Mouse (Mus musculus): ENCODE measurements around the gene Hivep1. TPM values are rescaled to one million over a fixed set of nuclear protein-coding genes. Genes with fewer than 3 reads are reported as not detected.

Gene Hivep1
- polyA plus RNA-seq, 2 experiments = 1.4 to 2.0 TPM

GRCm38 (mm10) chr13:42112071-42112470 is 60.2 kb downstream of the Hivep1 start:
- H3K36me3 ChIP-seq (replicated peaks; ENCODE audit: control insufficient read depth, insufficient read depth, low read depth) = no peaks in the 10 kb centered on the region
- H3K4me3 ChIP-seq (ENCODE audit: insufficient read depth in 1 of 2, low read depth in 2 of 2, low read length in 2 of 2) = no peak overlapping the region
- TF ChIP-seq EP300 (IDR thresholded peaks at IDR 0.05; ENCODE audit: low read depth) (no peak), CTCF (IDR thresholded peaks at IDR 0.05; ENCODE audit: low read depth) (no peak)
- no peak for DNase-seq (ENCODE audit: low read depth in 3 of 3, low spot score in 3 of 3)
- no peak overlapping the region for H3K9ac ChIP-seq (replicated peaks)
- 69% methylated on average over 6 of the region's 6 CpGs for WGBS (ENCODE audit: insufficient replicate concordance)
- H3K4me2 ChIP-seq (ENCODE audit: low read depth) = no peak overlapping the region
- no peak overlapping the region for H3K27ac ChIP-seq
- H3K9me3 ChIP-seq (ENCODE audit: control insufficient read depth, low read length) = no peaks in the 10 kb centered on the region
- no peaks in the 10 kb centered on the region for H3K27me3 ChIP-seq (ENCODE audit: control insufficient read depth, insufficient read depth, low read length)
- H3K4me1 ChIP-seq (replicated peaks; ENCODE audit: control insufficient read depth in 2 of 2, insufficient read depth in 2 of 2, low read length in 1 of 2) = peaks cover 2 to 7% of the 10 kb centered on the region in 2 experiments; a peak in 2 of 4 replicates
- no peak for ATAC-seq (ENCODE audit: insufficient read depth)

DNA sequence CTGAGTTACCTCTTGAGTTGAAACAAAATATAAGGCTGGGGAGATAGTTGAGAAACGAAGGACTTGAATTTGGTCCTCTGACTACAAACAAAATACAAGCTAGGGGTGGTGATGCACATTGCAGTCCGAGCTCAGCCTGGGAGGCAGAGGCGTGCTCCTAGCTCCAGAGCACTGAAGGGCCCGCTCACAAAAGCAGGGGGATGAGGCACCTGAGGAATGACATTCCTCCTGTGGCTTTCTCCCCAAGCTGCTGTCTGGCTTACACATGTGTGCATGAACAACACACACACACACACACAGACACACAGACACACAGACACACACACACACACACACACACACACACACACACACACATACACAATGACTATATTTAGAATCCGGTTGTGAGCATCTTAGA is 60.9 kb downstream of the Hivep1 start:
- WGBS (ENCODE audit: insufficient replicate concordance) = 78% methylated on average over 5 of the region's 5 CpGs

GRCm38 (mm10) chr13:42113601-42114000 is 61.8 kb downstream of the Hivep1 start:
- Histone ChIP-seq H3K4me2 (ENCODE audit: low read depth) (no peak overlapping the region), H3K9ac (replicated peaks) (no peak overlapping the region), H3K4me1 (replicated peaks; ENCODE audit: control insufficient read depth in 2 of 2, insufficient read depth in 2 of 2, low read length in 1 of 2) (peaks cover 0 to 6% of the 10 kb centered on the region in 2 experiments; a peak in 2 of 4 replicates), H3K36me3 (replicated peaks; ENCODE audit: control insufficient read depth, insufficient read depth, low read depth) (no peaks in the 10 kb centered on the region), H3K27ac (no peak overlapping the region), H3K27me3 (ENCODE audit: control insufficient read depth, insufficient read depth, low read length) (no peaks in the 10 kb centered on the region), H3K4me3 (ENCODE audit: insufficient read depth in 1 of 2, low read depth in 2 of 2, low read length in 2 of 2) (no peak overlapping the region), H3K9me3 (ENCODE audit: control insufficient read depth, low read length) (no peaks in the 10 kb centered on the region)
- DNase-seq (ENCODE audit: low read depth in 3 of 3, low spot score in 3 of 3) = no peak
- 77% methylated on average over 7 of the region's 7 CpGs for WGBS (ENCODE audit: insufficient replicate concordance)
- no peak for ATAC-seq (ENCODE audit: insufficient read depth)
- TF ChIP-seq EP300 (IDR thresholded peaks at IDR 0.05; ENCODE audit: low read depth) (no peak), CTCF (IDR thresholded peaks at IDR 0.05; ENCODE audit: low read depth) (no peak)

More for the DNA sequence above, 60.9 kb downstream of the Hivep1 start:
- Histone ChIP-seq H3K4me1 (replicated peaks; ENCODE audit: control insufficient read depth in 2 of 2, insufficient read depth in 2 of 2, low read length in 1 of 2) (peaks cover 2 to 7% of the 10 kb centered on the region in 2 experiments; a peak in 2 of 4 replicates), H3K27me3 (ENCODE audit: control insufficient read depth, insufficient read depth, low read length) (no peaks in the 10 kb centered on the region), H3K4me2 (ENCODE audit: low read depth) (no peak overlapping the region), H3K4me3 (ENCODE audit: insufficient read depth in 1 of 2, low read depth in 2 of 2, low read length in 2 of 2) (no peak overlapping the region), H3K27ac (no peak overlapping the region), H3K36me3 (replicated peaks; ENCODE audit: control insufficient read depth, insufficient read depth, low read depth) (no peaks in the 10 kb centered on the region), H3K9ac (replicated peaks) (no peak overlapping the region), H3K9me3 (ENCODE audit: control insufficient read depth, low read length) (no peaks in the 10 kb centered on the region)
- TF ChIP-seq CTCF (IDR thresholded peaks at IDR 0.05; ENCODE audit: low read depth) (no peak), EP300 (IDR thresholded peaks at IDR 0.05; ENCODE audit: low read depth) (no peak)
- no peak for ATAC-seq (ENCODE audit: insufficient read depth)
- no peak for DNase-seq (ENCODE audit: low read depth in 3 of 3, low spot score in 3 of 3)

DNA sequence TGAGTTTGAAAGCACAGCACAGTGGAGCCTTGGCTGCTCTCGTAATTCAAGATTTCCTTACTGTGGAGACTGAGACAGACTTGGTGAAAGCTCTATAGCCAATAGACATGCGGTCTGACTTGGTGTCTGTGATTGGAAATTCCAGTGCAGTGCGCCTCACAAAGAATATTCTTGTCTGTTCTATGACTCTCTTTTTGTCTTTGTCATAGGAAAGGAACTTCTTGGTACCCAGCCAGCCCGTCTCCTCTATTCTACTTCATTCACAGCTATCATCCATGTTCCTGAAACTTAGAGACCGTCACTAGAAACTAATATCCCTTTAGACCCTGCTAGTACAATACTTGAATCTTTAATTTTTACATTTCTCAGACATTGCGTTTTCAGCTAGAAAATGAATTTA is 64.5 kb downstream of the Hivep1 start:
- Histone ChIP-seq H3K27ac (no peak overlapping the region), H3K36me3 (replicated peaks; ENCODE audit: control insufficient read depth, insufficient read depth, low read depth) (no peaks in the 10 kb centered on the region), H3K4me1 (replicated peaks; ENCODE audit: control insufficient read depth in 2 of 2, insufficient read depth in 2 of 2, low read length in 1 of 2) (peaks cover 0 to 5% of the 10 kb centered on the region in 2 experiments; a peak in 1 of 4 replicates), H3K4me3 (ENCODE audit: insufficient read depth in 1 of 2, low read depth in 2 of 2, low read length in 2 of 2) (no peak overlapping the region), H3K9me3 (ENCODE audit: control insufficient read depth, low read length) (no peaks in the 10 kb centered on the region), H3K27me3 (ENCODE audit: control insufficient read depth, insufficient read depth, low read length) (no peaks in the 10 kb centered on the region), H3K4me2 (ENCODE audit: low read depth) (no peak overlapping the region), H3K9ac (replicated peaks) (no peak overlapping the region)
- no peak for DNase-seq (ENCODE audit: low read depth in 3 of 3, low spot score in 3 of 3)
- TF ChIP-seq EP300 (IDR thresholded peaks at IDR 0.05; ENCODE audit: low read depth) (no peak), CTCF (IDR thresholded peaks at IDR 0.05; ENCODE audit: low read depth) (no peak)
- no peak for ATAC-seq (ENCODE audit: insufficient read depth)
- 82% methylated on average over 6 of the region's 6 CpGs for WGBS (ENCODE audit: insufficient replicate concordance)

GRCm38 (mm10) chr13:42119062-42119461 is 67.2 kb downstream of the Hivep1 start:
- Histone ChIP-seq H3K27me3 (ENCODE audit: control insufficient read depth, insufficient read depth, low read length) (no peaks in the 10 kb centered on the region), H3K9ac (replicated peaks) (no peak overlapping the region), H3K27ac (no peak overlapping the region), H3K4me1 (replicated peaks; ENCODE audit: control insufficient read depth in 2 of 2, insufficient read depth in 2 of 2, low read length in 1 of 2) (peaks cover 0 to 5% of the 10 kb centered on the region in 2 experiments; a peak in 1 of 4 replicates), H3K4me2 (ENCODE audit: low read depth) (no peak overlapping the region), H3K4me3 (ENCODE audit: insufficient read depth in 1 of 2, low read depth in 2 of 2, low read length in 2 of 2) (no peak overlapping the region), H3K36me3 (replicated peaks; ENCODE audit: control insufficient read depth, insufficient read depth, low read depth) (no peaks in the 10 kb centered on the region), H3K9me3 (ENCODE audit: control insufficient read depth, low read length) (no peaks in the 10 kb centered on the region)
- 84% methylated on average over 2 of the region's 2 CpGs for WGBS (ENCODE audit: insufficient replicate concordance)
- TF ChIP-seq EP300 (IDR thresholded peaks at IDR 0.05; ENCODE audit: low read depth) (no peak), CTCF (IDR thresholded peaks at IDR 0.05; ENCODE audit: low read depth) (no peak)
- ATAC-seq (ENCODE audit: insufficient read depth) (no peak), DNase-seq (ENCODE audit: low read depth in 3 of 3, low spot score in 3 of 3) (no peak)
